Mouse (Mus musculus) kidney, postnatal 0 days (tissue): ENCODE measurements at regions not wholly inside any gene's neighbourhood (a gene's known extent, or its start where the extent isn't known, plus 50 kb on each side); places are given as distances from the start of the nearest gene placed in this dataset.
A peak's percentile ranks its signal among the peaks of the same experiment; 100 is the strongest.

Experiments used
- ATAC-seq: fragments of 200-750 bp; cut with Nextera tagmentation; replicated peaks from 2 replicates; pipeline ENCODE4 v1.8.0; 2017; ENCODE audit warnings: low read depth, moderate number of reproducible peaks, moderate TSS enrichment, moderate library complexity; ENCODE audit not compliant: low FRiP score
- DNase-seq: peaks from one replicate; pipeline ENCODE4 v3.0.0-alpha.2; 2016; ENCODE audit warnings: low spot score
- H3K27ac ChIP-seq: fragments of 300-500 bp; sonication (generic); 2 replicates; pipeline ENCODE4 v1.5.1; 2014; ENCODE audit warnings: mild to moderate bottlenecking
- H3K27me3 ChIP-seq: fragments of 300-500 bp; sonication (generic); 2 replicates; pipeline ENCODE4 v1.6.1; 2014; ENCODE audit warnings: low read length, mixed read lengths; ENCODE audit not compliant: insufficient read depth
- H3K36me3 ChIP-seq: fragments of 300-500 bp; sonication (generic); 2 replicates; pipeline ENCODE4 v1.6.1; 2014; ENCODE audit warnings: low read length, mixed read lengths; ENCODE audit not compliant: insufficient read depth
- H3K4me1 ChIP-seq: fragments of 300-500 bp; sonication (generic); replicated peaks from 2 replicates; pipeline ENCODE4 v1.6.1; 2014; ENCODE audit warnings: antibody characterized with exemption, low read length, mixed read lengths; ENCODE audit not compliant: insufficient read depth
- H3K4me2 ChIP-seq: fragments of 300-500 bp; sonication (generic); 2 replicates; pipeline ENCODE4 v1.6.1; 2014; ENCODE audit warnings: mild to moderate bottlenecking, low read length, moderate library complexity, mixed read lengths
- H3K4me3 ChIP-seq: fragments of 300-500 bp; sonication (generic); replicated peaks from 2 replicates; pipeline ENCODE4 v1.5.1; 2014; ENCODE audit warnings: low read depth, low read length
- H3K9ac ChIP-seq: fragments of 300-500 bp; sonication (generic); 2 replicates; pipeline ENCODE4 v1.6.1; 2014; ENCODE audit warnings: low read depth, low read length
- H3K9me3 ChIP-seq: fragments of 300-500 bp; sonication (generic); replicated peaks from 2 replicates; pipeline ENCODE4 v1.6.1; 2016; ENCODE audit warnings: low read length, inconsistent platforms, mixed read lengths
- CTCF ChIP-seq: IDR thresholded peaks from 2 replicates; pipeline ENCODE4 v1.5.1; 2016; ENCODE audit warnings: antibody characterized with exemption, low read depth, mild to moderate bottlenecking, moderate library complexity
- WGBS: fragments of 180-500 bp; shearing (Covaris S2); extraction: QIAGEN DNeasy Blood & Tissue Kit; methylation state at CpG from one replicate; pipeline ENCODE4 v1.1.7; 2014; 5-methylcytosine and 5-hydroxymethylcytosine counted together

DNA sequence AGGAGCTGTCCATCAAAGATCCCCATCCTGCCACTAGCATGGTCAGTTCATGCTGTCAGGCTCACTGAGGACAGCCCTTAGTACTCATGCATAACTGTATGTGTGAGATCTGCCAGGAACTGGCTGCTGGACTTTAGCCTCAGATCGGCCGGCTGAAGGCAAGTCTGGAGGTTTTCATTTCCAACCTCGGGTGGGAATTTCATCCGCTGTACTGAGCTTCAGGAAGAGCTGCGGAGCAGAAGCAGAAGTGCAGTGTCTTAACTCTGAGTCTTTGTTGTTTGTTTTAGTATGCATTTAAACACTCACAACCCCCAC lies 99.6 kb upstream of the Ccnd2 start:
- peak; percentile 74 for DNase-seq
- Histone ChIP-seq H3K9me3 (no peaks in the 10 kb centered on the region), H3K4me1 (0 out of 2 replicates have a peak, but pooled peaks cover 7% of the 10 kb centered on the region), H3K4me2 (peak overlapping the region; percentile 34), H3K27ac (peak overlapping the region; percentile 62), H3K9ac (no peak overlapping the region), H3K36me3 (no peaks in the 10 kb centered on the region), H3K4me3 (no peak overlapping the region), H3K27me3 (no peaks in the 10 kb centered on the region)
- WGBS, result 2% methylated on average over 5 of the region's 5 CpGs
- peak; percentile 70 for ATAC-seq
- no peak for TF ChIP-seq CTCF

DNA sequence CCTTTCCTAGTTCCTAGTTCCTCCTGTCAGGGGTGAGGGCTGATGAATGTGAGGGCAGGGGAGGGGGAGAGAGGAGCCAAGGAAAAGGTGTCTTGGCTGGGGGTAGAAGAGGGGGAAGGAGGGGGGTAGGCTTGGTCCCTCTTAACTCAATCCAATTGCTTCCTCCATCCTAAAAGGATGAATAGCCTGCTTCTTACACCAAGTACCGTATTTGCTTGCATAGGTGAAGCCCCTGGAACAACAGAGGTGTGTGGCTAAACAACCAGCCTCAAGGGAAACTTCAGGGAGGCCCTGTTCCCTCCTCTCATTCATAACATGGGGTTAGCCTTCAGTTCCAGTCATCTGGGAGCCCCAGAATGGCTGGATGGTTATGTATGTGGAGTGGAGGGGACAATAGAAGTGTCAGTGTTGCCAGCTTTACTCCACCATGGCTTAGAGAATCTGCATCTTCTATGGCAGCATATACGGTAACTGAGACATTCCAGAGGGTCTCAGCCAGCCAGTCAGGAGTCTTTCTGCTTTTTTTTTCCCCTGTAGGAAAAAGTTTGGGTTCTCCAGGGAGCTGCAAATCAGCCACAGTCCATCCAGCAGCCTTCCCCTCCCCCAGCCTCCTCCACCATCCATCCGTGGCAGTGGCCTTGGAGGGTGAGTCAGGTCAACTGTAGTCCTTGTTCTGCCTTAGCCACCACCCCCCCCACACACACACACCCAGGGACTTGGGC lies 100.2 kb upstream of the Ccnd2 start:
- WGBS, result 11% methylated on average over 3 of the region's 3 CpGs
- Histone ChIP-seq H3K27me3 (no peaks in the 10 kb centered on the region), H3K9ac (no peak overlapping the region), H3K9me3 (no peaks in the 10 kb centered on the region), H3K27ac (peak overlapping the region; percentile 62), H3K36me3 (no peaks in the 10 kb centered on the region), H3K4me2 (peak overlapping the region; percentile 34), H3K4me3 (no peak overlapping the region), H3K4me1 (0 out of 2 replicates have a peak, but pooled peaks cover 7% of the 10 kb centered on the region)
- DNase-seq, result peak; percentile 78
- peak; percentile 46; the same call in 1 of the 2 replicates for ATAC-seq
- TF ChIP-seq CTCF, result no peak

DNA sequence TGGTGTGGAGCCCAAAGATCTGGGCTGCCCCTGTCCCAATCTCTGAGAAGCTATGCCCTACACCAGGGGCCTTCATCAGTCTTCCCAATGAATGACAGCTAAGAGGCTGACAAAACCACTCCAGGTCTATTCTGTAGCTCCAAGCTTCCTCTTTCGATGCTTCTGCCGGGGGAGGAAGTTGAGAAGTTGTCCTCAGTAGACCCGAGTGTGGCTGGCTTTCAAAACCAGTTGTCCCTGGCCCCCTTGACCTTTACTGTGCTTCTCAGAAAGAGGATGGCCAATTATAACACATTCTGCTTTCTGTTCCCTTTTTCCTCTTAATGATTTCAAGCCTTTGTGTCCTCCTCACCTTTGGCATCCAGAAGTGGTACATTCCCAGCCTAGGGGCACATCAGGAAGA lies 101.9 kb upstream of the Ccnd2 start:
- 0 out of 2 replicates have a peak, but pooled peaks cover 7% of the 10 kb centered on the region for H3K4me1 ChIP-seq
- no peaks in the 10 kb centered on the region for H3K27me3 ChIP-seq
- no peak overlapping the region for H3K4me2 ChIP-seq
- no peak overlapping the region for H3K9ac ChIP-seq
- no peak for TF ChIP-seq CTCF
- no peak overlapping the region for H3K4me3 ChIP-seq
- H3K36me3 ChIP-seq, result no peaks in the 10 kb centered on the region
- H3K27ac ChIP-seq, result no peak overlapping the region
- DNase-seq (no peak), ATAC-seq (no peak)
- WGBS, result 57% methylated on average over 3 of the region's 3 CpGs
- no peaks in the 10 kb centered on the region for H3K9me3 ChIP-seq

DNA sequence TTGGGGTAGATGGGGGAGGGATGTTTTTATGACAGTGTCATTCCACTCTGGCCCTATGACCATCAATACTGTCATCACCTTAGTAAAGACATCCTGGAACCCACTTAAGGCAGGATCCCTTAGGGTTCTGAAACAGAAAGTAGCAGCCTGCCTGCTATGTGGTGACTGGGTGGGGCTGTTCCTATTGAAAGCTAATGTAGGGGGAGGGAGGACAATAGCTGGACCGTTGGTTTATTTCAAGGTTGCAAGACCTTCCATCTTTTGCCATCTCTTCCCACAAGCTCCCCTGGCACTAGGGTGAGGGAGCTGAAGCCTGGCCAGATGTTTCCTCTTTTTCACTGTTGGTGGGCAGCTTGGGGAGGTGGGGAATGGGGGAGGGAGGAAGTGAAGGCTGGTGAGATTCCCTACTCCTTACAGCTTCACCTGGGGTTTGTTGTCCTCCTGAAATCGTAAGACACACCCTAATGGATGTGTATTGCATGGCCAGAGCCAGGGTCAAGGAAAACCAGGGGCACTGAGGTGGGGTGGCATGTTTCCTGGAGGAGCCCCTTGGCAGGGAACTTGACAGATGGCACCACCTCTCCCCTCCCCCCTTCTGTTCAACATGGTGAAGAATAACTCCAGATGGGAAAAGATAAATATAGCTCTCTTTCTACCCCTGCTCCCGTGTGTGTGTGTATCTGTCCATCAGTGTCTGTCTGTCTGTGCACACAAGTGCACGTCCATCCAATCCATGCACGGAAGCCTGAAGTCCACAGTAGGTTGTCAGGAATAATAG lies 112.1 kb upstream of the Ccnd2 start:
- Histone ChIP-seq H3K36me3 (no peaks in the 10 kb centered on the region), H3K27ac (no peak overlapping the region), H3K4me2 (no peak overlapping the region), H3K9ac (no peak overlapping the region), H3K27me3 (no peaks in the 10 kb centered on the region), H3K4me1 (no peaks in the 10 kb centered on the region), H3K9me3 (no peaks in the 10 kb centered on the region), H3K4me3 (no peak overlapping the region)
- TF ChIP-seq CTCF, result no peak
- WGBS, result 56% methylated on average over 5 of the region's 5 CpGs
- ATAC-seq (no peak), DNase-seq (no peak)

DNA sequence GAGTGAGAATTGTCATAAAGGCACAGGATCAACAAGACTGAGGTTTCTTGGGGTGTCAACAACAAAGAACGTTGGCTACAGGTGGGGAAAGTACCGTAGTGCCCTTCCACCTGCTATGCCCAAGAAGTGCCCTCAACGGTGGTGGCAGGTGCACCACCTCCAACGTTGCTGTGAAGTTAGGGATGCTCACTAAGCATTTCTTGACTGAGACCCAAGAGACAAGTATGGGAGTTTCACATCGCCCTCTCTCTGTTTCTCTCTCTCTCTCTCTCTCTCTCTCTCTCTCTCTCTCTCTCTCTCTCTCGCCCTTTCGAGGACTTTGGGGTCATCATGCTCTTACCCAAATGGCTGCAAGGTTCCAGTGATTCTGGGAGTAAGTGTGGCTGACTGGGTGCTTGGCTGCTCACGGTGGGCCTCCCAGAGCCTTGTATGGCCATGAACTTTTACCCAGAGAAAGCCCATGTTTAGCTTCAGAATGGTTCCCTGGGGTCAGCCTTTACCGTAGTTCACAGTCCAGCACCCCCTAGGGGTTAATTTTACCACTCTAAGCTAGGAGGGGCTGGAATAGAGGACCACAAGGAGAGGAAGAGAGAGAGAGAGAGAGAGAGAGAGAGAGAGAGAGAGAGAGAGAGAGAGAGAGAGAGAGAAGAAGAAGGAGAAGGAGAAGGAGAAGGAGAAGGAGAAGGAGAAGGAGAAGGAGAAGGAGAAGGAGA lies 113.2 kb upstream of the Ccnd2 start:
- no peak overlapping the region for H3K4me3 ChIP-seq
- no peaks in the 10 kb centered on the region for H3K27me3 ChIP-seq
- H3K9ac ChIP-seq, result no peak overlapping the region
- ATAC-seq (no peak), DNase-seq (peak; percentile 40)
- no peaks in the 10 kb centered on the region for H3K4me1 ChIP-seq
- H3K27ac ChIP-seq, result 0 out of 2 replicates have a peak overlapping the region, but pooled peaks have one; percentile 19
- no peaks in the 10 kb centered on the region for H3K9me3 ChIP-seq
- no peak overlapping the region for H3K4me2 ChIP-seq
- 75% methylated on average over 9 of the region's 9 CpGs for WGBS
- peak; percentile 31 for TF ChIP-seq CTCF
- no peaks in the 10 kb centered on the region for H3K36me3 ChIP-seq
